Mouse (Mus musculus): ENCODE data around the gene Sass6. TPM values are rescaled to one million over a fixed set of nuclear protein-coding genes. Genes with fewer than 3 reads are reported as not detected.

Gene Sass6
- polyA plus RNA-seq, 1 experiment from 2014 or later: 27.9 TPM

DNA sequence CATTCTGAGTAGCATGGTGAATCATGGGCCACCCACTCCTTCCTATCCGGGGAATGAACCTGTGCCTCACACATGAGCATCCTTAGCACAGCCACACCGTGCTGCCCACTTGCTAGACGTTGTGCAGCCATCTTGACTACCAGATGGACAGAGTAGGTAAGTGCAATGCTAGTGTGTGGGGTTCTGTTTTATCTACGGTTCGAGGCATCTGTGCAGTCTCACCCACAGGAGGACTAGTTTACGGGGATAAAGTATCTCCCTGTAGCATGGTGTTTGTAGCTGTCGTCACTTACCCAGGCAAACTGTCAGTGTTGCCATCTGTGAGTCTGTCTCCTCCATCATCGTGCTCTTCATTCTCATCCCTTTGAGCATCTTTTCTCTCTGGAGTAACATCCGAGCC, 12.6 kb upstream of the Sass6 start:
- peaks cover 42% of the 10 kb centered on the region for H3K36me3 ChIP-seq (ENCODE audit: control insufficient read depth, insufficient read depth, low read length)
- H3K4me3 ChIP-seq (ENCODE audit: low read depth, low read length): no peak overlapping the region
- no peak overlapping the region for H3K4me2 ChIP-seq (replicated peaks; ENCODE audit: low read depth, low read length)
- no peak for ATAC-seq (ENCODE audit: insufficient number of reproducible peaks, insufficient read depth, low FRiP score, low read depth)
- no peak overlapping the region for H3K9ac ChIP-seq (replicated peaks; ENCODE audit: low read depth, low read length)
- WGBS: 94% methylated on average over 9 of the region's 9 CpGs
- H3K9me3 ChIP-seq (ENCODE audit: control insufficient read depth, low read depth, low read length): no peaks in the 10 kb centered on the region
- H3K27ac ChIP-seq (ENCODE audit: low read length): no peak overlapping the region
- no peaks in the 10 kb centered on the region for H3K4me1 ChIP-seq (ENCODE audit: control insufficient read depth, insufficient read depth, low read length)
- H3K27me3 ChIP-seq (ENCODE audit: control insufficient read depth, insufficient read depth, low read length): no peaks in the 10 kb centered on the region

DNA sequence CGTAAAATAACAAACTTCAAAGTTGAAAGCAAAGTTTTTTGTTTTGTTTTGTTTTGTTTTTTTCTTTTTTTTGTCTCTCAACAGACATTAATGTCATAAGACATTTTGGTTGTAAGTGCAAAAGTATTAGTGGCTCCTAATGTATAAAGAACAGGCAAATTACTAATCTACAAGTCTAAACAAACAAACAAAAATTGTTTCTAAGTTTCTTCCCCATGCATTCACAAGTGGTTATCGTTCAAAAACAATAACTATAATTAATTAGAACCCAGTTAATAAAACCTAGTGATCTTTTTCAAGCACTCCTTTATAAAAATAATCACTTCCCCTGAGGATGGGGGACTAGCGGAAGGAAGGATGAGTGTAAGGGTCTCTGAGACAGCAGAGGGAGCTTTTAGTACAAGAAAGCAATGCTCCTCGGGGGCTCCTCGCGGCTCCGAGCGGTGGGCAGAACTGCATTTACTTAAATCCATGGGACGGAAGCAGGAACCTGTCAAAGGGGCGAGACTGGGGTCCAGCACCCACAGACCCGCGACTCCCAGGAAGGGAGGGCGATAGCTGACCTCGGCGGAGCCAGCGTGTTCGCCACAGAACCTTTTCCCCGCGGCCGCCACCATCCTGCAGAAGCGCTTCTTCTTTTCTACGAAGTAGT, 580 bp upstream of the Sass6 start:
- peak overlapping the region; percentile 33 for H3K4me2 ChIP-seq (replicated peaks; ENCODE audit: low read depth, low read length)
- no peaks in the 10 kb centered on the region for H3K9me3 ChIP-seq (ENCODE audit: control insufficient read depth, low read depth, low read length)
- H3K4me3 ChIP-seq (ENCODE audit: low read depth, low read length): peak overlapping the region; percentile 61
- peak overlapping the region; percentile 59 for H3K9ac ChIP-seq (replicated peaks; ENCODE audit: low read depth, low read length)
- peaks cover 22% of the 10 kb centered on the region for H3K36me3 ChIP-seq (ENCODE audit: control insufficient read depth, insufficient read depth, low read length)
- peak overlapping the region; percentile 60 for H3K27ac ChIP-seq (ENCODE audit: low read length)
- ATAC-seq (ENCODE audit: insufficient number of reproducible peaks, insufficient read depth, low FRiP score, low read depth): peak; percentile 62
- H3K4me1 ChIP-seq (ENCODE audit: control insufficient read depth, insufficient read depth, low read length): peaks cover 7% of the 10 kb centered on the region; the same call in 1 of the 2 replicates
- WGBS: 2% methylated on average over 22 of the region's 22 CpGs
- H3K27me3 ChIP-seq (ENCODE audit: control insufficient read depth, insufficient read depth, low read length): no peaks in the 10 kb centered on the region

DNA sequence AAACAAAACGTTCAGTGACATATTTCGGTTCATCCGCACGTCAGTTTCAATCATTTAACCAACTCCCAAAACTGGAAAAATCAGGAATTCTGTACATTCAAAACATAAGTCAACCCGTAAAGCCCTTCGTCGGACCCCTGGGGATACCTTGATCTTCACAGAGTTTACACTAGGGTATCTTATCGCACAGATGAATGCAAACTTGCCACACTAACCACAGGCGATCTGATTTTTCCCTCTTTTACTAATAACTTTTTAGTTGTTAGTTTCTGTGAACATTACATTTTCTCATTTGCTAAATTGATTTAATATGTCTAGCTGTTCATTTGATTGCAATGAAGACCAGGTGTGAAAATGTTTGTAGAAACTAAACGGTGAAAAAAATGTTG, 815 bp downstream of the Sass6 start:
- peak overlapping the region; percentile 74 for H3K4me2 ChIP-seq (replicated peaks; ENCODE audit: low read depth, low read length)
- peak overlapping the region; percentile 61 for H3K4me3 ChIP-seq (ENCODE audit: low read depth, low read length)
- peaks cover 8% of the 10 kb centered on the region for H3K36me3 ChIP-seq (ENCODE audit: control insufficient read depth, insufficient read depth, low read length)
- no peaks in the 10 kb centered on the region for H3K9me3 ChIP-seq (ENCODE audit: control insufficient read depth, low read depth, low read length)
- 6% methylated on average over 10 of the region's 10 CpGs for WGBS
- ATAC-seq (ENCODE audit: insufficient number of reproducible peaks, insufficient read depth, low FRiP score, low read depth): no peak
- no peaks in the 10 kb centered on the region for H3K27me3 ChIP-seq (ENCODE audit: control insufficient read depth, insufficient read depth, low read length)
- no peak overlapping the region; the same call in 1 of the 2 replicates for H3K27ac ChIP-seq (ENCODE audit: low read length)
- peaks cover 7% of the 10 kb centered on the region; the same call in 1 of the 2 replicates for H3K4me1 ChIP-seq (ENCODE audit: control insufficient read depth, insufficient read depth, low read length)
- peak overlapping the region; percentile 55 for H3K9ac ChIP-seq (replicated peaks; ENCODE audit: low read depth, low read length)

DNA sequence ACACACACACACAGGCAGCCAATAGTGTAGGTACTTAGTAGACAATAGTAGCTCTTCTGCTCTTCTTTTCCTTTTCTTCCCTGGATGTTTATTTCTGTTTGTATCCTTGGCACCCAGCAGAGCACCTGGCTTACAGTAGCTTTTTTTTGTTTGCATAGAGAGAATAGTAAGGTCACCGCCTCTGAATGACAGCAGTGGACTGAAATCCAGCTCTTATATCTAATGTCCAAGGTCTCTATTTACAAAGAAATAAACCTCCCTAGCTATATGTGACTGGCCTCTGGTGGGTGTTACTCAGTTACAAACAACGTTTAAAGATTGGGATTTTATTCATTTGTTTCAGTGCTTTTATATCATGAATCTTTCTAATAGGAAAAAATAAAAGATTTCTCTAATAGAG, 4.9 kb downstream of the Sass6 start:
- Histone ChIP-seq H3K9me3 (ENCODE audit: control insufficient read depth, low read depth, low read length) (no peaks in the 10 kb centered on the region), H3K4me2 (replicated peaks; ENCODE audit: low read depth, low read length) (no peak overlapping the region), H3K27me3 (ENCODE audit: control insufficient read depth, insufficient read depth, low read length) (no peaks in the 10 kb centered on the region), H3K27ac (ENCODE audit: low read length) (no peak overlapping the region), H3K9ac (replicated peaks; ENCODE audit: low read depth, low read length) (no peak overlapping the region), H3K4me1 (ENCODE audit: control insufficient read depth, insufficient read depth, low read length) (peaks cover 4% of the 10 kb centered on the region; the same call in 1 of the 2 replicates), H3K4me3 (ENCODE audit: low read depth, low read length) (no peak overlapping the region), H3K36me3 (ENCODE audit: control insufficient read depth, insufficient read depth, low read length) (no peaks in the 10 kb centered on the region)
- no peak for ATAC-seq (ENCODE audit: insufficient number of reproducible peaks, insufficient read depth, low FRiP score, low read depth)
- 64% methylated on average over 2 of the region's 2 CpGs for WGBS

DNA sequence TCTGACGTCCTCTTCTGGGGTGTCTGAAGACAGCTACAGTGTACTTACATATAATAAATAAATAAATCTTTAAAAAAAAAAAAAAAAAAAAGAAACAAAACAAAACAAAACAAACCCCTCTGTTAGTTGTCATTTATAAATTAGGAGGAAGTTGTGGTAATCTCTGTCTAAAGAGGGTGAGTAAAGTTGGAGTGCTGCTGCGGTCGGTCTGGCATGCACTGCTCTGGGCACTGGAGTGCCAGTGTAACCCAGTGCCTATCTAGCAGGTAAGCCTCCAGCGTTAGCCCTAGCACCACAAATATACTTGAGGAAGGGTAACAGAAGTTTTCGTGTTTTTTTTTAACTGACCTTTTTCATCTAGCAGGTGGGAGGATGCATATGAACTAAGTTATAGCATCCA, 6.2 kb downstream of the Sass6 start:
- no peak for ATAC-seq (ENCODE audit: insufficient number of reproducible peaks, insufficient read depth, low FRiP score, low read depth)
- H3K27ac ChIP-seq (ENCODE audit: low read length): no peak overlapping the region
- H3K36me3 ChIP-seq (ENCODE audit: control insufficient read depth, insufficient read depth, low read length): no peaks in the 10 kb centered on the region
- H3K27me3 ChIP-seq (ENCODE audit: control insufficient read depth, insufficient read depth, low read length): no peaks in the 10 kb centered on the region
- WGBS: 84% methylated on average over 5 of the region's 5 CpGs
- H3K4me1 ChIP-seq (ENCODE audit: control insufficient read depth, insufficient read depth, low read length): peaks cover 1% of the 10 kb centered on the region; the same call in 1 of the 2 replicates
- H3K9ac ChIP-seq (replicated peaks; ENCODE audit: low read depth, low read length): no peak overlapping the region
- H3K9me3 ChIP-seq (ENCODE audit: control insufficient read depth, low read depth, low read length): no peaks in the 10 kb centered on the region
- H3K4me2 ChIP-seq (replicated peaks; ENCODE audit: low read depth, low read length): no peak overlapping the region
- H3K4me3 ChIP-seq (ENCODE audit: low read depth, low read length): no peak overlapping the region

DNA sequence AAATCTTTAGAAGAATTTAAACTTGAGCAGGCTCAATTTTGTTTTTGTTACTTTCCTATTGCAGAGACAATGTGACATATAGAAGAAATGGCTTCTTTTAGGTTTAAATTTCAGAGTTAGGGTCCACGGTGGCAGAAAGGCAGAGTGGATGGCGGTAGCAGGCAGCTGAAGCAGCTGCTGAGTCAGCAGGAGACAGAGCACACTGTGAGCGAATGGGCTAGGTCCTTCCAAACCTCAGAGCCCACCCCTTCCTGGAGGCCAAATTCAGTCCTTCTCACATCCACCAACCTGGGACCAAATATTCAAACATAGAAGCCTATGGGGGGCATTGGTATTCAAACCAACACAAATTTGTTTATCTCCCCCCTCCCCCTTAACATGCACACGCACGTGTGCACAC, 7.0 kb downstream of the Sass6 start:
- Histone ChIP-seq H3K27ac (ENCODE audit: low read length) (no peak overlapping the region), H3K27me3 (ENCODE audit: control insufficient read depth, insufficient read depth, low read length) (no peaks in the 10 kb centered on the region), H3K4me2 (replicated peaks; ENCODE audit: low read depth, low read length) (no peak overlapping the region), H3K9me3 (ENCODE audit: control insufficient read depth, low read depth, low read length) (no peaks in the 10 kb centered on the region), H3K4me1 (ENCODE audit: control insufficient read depth, insufficient read depth, low read length) (no peaks in the 10 kb centered on the region), H3K4me3 (ENCODE audit: low read depth, low read length) (no peak overlapping the region), H3K36me3 (ENCODE audit: control insufficient read depth, insufficient read depth, low read length) (no peaks in the 10 kb centered on the region), H3K9ac (replicated peaks; ENCODE audit: low read depth, low read length) (no peak overlapping the region)
- ATAC-seq (ENCODE audit: insufficient number of reproducible peaks, insufficient read depth, low FRiP score, low read depth): no peak
- WGBS: 87% methylated on average over 5 of the region's 5 CpGs

GRCm38 (mm10) chr3:116604570-116604969, 9.8 kb downstream of the Sass6 start:
- H3K9me3 ChIP-seq (ENCODE audit: control insufficient read depth, low read depth, low read length): no peaks in the 10 kb centered on the region
- no peak overlapping the region for H3K27ac ChIP-seq (ENCODE audit: low read length)
- no peaks in the 10 kb centered on the region for H3K4me1 ChIP-seq (ENCODE audit: control insufficient read depth, insufficient read depth, low read length)
- WGBS: 80% methylated on average over 9 of the region's 9 CpGs
- H3K9ac ChIP-seq (replicated peaks; ENCODE audit: low read depth, low read length): no peak overlapping the region
- no peak for ATAC-seq (ENCODE audit: insufficient number of reproducible peaks, insufficient read depth, low FRiP score, low read depth)
- no peaks in the 10 kb centered on the region for H3K27me3 ChIP-seq (ENCODE audit: control insufficient read depth, insufficient read depth, low read length)
- no peak overlapping the region for H3K4me2 ChIP-seq (replicated peaks; ENCODE audit: low read depth, low read length)
- H3K36me3 ChIP-seq (ENCODE audit: control insufficient read depth, insufficient read depth, low read length): peaks cover 11% of the 10 kb centered on the region
- no peak overlapping the region for H3K4me3 ChIP-seq (ENCODE audit: low read depth, low read length)

DNA sequence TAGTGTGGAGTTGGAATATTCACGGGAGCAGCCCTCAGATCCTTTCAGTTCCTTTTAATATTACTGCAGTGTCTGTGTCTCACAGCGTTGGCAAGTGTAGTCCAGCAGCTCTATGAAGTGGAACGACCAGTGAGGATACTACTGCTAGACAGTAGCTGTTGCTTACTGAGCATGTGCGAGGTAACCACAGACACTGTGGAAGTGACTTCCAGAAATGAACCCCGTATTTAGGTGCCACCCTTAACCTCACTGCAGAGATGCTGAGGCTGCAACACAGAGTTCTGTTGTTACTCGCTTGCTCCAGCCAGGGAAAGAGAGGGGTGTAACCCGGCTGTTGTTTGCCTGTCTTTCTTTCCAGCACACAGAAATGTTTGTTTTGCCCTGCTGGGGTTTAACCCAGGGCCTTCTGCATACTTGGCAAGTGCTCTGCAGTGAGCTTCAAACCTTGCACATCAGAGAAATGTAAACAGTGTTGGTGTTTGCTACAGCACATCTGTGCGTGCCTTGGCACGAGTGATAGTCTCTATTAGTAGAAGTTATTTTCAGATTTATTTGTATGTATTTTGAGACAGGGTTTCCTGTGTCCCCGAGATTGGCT, 19.6 kb downstream of the Sass6 start, which contains the start of gene Trmt13:
Gene Trmt13, minus strand, starts transcription at position 293 of the 598 bp plus-strand sequence.
- WGBS: 64% methylated on average over 10 of the region's 10 CpGs
- H3K4me3 ChIP-seq (ENCODE audit: low read depth, low read length): no peak within 1 kb of the TSS
- no peaks in the 10 kb centered on the region for H3K4me1 ChIP-seq (ENCODE audit: control insufficient read depth, insufficient read depth, low read length)
- H3K36me3 ChIP-seq (ENCODE audit: control insufficient read depth, insufficient read depth, low read length): peaks cover 28% of the 10 kb centered on the region
- no peak within 1 kb of the TSS for H3K9ac ChIP-seq (replicated peaks; ENCODE audit: low read depth, low read length)
- H3K27ac ChIP-seq (ENCODE audit: low read length): peak within 1 kb of the TSS; percentile 48
- H3K27me3 ChIP-seq (ENCODE audit: control insufficient read depth, insufficient read depth, low read length): no peaks in the 10 kb centered on the region
- no peaks in the 10 kb centered on the region for H3K9me3 ChIP-seq (ENCODE audit: control insufficient read depth, low read depth, low read length)
- peak; percentile 77 for ATAC-seq (ENCODE audit: insufficient number of reproducible peaks, insufficient read depth, low FRiP score, low read depth)
- H3K4me2 ChIP-seq (replicated peaks; ENCODE audit: low read depth, low read length): no peak within 1 kb of the TSS

Data from stomach, embryonic 14.5 days (tissue).